Mouse (Mus musculus) bone marrow, adult 2 months (tissue): Measurements from ENCODE around the gene Coro1c. TPM values are rescaled to one million over a fixed set of nuclear protein-coding genes. Genes with fewer than 3 reads are reported as not detected.
A peak's percentile ranks its signal among the peaks of the same experiment; 100 is the strongest.

Source experiments
- H3K27ac ChIP-seq: fragments of 200-500 bp; 2 replicates; pipeline ENCODE4 v1.5.1; 2012; ENCODE audit warnings: low read depth, mild to moderate bottlenecking, control low read depth, inconsistent platforms, low read length; ENCODE audit not compliant: control insufficient read depth, poor library complexity, insufficient read depth
- H3K4me1 ChIP-seq: fragments of 200-500 bp; 2 replicates; pipeline ENCODE4 v1.6.1; 2011; ENCODE audit warnings: low read length; ENCODE audit not compliant: control insufficient read depth, insufficient read depth
- H3K4me3 ChIP-seq: fragments of 200-500 bp; replicated peaks from 2 replicates; pipeline ENCODE3; 2011; ENCODE audit warnings: mild to moderate bottlenecking, low read depth, low read length, control low read depth; ENCODE audit not compliant: control insufficient read depth
- CTCF ChIP-seq: fragments of 200-500 bp; IDR thresholded peaks from 2 replicates; pipeline ENCODE4 v1.5.1; 2011; ENCODE audit warnings: low read length, control low read depth; ENCODE audit not compliant: control insufficient read depth, insufficient read depth
- POLR2A ChIP-seq: fragments of 200-500 bp; IDR thresholded peaks from 2 replicates; pipeline ENCODE4 v1.6.1; 2011; ENCODE audit warnings: low read depth, mild to moderate bottlenecking, control low read depth, low read length, borderline replicate concordance; ENCODE audit not compliant: control insufficient read depth
- WGBS: fragments of 180-500 bp; shearing (Covaris S2); methylation state at CpG from one replicate; pipeline ENCODE4 v1.1.7; 2018; 5-methylcytosine and 5-hydroxymethylcytosine counted together
- polyA plus RNA-seq: library from polyadenylated mRNA; stranded (reverse); fragments of >200 nt; gene quantifications from 2 replicates; pipeline ENCODE4 v1.2.4, GENCODE M21; 2011; ENCODE audit warnings: low replicate concordance; ENCODE audit not compliant: missing spikeins, insufficient read depth, insufficient read length

The Coro1c gene
- polyA plus RNA-seq, 1 experiment = 52.7 TPM

DNA sequence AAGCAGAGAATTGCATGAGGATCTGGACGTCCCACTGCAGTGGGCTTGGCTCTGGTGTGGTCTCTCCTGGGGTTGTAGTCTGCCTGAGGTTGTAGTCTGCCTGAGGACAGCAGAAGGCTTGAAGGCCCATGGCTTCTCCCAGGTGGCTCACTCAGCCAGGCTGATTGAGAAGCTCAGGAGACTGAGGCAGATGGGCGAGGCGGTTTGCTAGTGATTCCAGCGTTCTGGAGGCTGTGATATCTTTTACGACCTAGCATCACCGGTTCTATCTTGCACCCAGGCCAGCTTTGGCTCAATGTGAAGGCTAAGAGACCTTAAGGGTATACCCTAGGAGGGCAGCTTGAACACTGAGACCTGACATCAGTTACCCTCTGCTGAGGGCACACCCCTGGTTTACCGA is 10.5 kb upstream of the Coro1c start:
- no peaks in the 10 kb centered on the region; the same call in none of the 2 replicates for H3K4me1 ChIP-seq
- WGBS = 51% methylated on average over 7 of the region's 7 CpGs
- TF ChIP-seq CTCF = no peak
- TF ChIP-seq POLR2A = no peak
- no peak overlapping the region for H3K27ac ChIP-seq
- H3K4me3 ChIP-seq = no peak overlapping the region

DNA sequence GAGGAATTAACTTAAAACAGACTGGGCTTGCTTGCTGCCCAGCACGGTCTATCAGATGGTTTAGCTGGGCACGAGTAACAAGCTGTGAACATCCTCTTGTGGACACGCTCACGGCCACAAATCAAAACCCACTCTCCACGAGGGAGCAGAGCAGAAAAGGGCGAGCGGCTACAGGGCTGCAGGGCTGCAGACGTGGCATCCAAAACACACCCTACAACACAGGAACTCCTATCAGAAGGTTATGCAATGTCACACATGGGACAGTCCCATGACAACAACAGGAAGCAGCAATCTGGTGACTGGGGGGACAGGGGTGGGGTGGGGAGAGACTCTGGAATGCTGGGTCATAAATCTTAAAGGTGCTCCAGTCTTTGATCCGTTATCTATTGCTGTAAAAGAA is 10.1 kb upstream of the Coro1c start:
- WGBS = 4% methylated on average over 9 of the region's 9 CpGs
- H3K4me3 ChIP-seq = peak overlapping the region; percentile 19
- no peaks in the 10 kb centered on the region; the same call in none of the 2 replicates for H3K4me1 ChIP-seq
- peak overlapping the region; percentile 52 for H3K27ac ChIP-seq
- TF ChIP-seq CTCF = no peak
- no peak for TF ChIP-seq POLR2A

DNA sequence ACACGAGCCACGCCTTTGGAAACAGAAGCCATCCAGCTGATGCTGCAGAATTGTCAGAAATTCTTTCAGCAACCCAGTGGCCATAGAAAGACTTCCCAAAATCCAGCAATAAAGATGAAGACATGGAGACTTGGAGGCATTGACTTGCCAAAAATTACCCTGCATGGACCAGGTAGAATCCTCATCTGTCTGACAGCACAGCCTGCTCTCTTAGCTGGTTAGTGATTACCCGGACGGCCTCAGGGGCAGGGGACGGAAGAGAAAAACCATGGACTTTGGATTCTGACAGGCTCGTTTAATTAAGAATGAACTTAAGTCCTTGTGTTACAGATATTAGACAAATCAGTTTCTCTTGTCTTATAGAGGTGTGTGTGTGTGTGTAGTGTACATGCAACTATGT is 2.1 kb upstream of the Coro1c start:
- no peak overlapping the region for H3K27ac ChIP-seq
- H3K4me3 ChIP-seq = no peak overlapping the region
- no peak for TF ChIP-seq POLR2A
- TF ChIP-seq CTCF = no peak
- no peaks in the 10 kb centered on the region; the same call in 1 of the 2 replicates for H3K4me1 ChIP-seq
- 79% methylated on average over 6 of the region's 6 CpGs for WGBS

DNA sequence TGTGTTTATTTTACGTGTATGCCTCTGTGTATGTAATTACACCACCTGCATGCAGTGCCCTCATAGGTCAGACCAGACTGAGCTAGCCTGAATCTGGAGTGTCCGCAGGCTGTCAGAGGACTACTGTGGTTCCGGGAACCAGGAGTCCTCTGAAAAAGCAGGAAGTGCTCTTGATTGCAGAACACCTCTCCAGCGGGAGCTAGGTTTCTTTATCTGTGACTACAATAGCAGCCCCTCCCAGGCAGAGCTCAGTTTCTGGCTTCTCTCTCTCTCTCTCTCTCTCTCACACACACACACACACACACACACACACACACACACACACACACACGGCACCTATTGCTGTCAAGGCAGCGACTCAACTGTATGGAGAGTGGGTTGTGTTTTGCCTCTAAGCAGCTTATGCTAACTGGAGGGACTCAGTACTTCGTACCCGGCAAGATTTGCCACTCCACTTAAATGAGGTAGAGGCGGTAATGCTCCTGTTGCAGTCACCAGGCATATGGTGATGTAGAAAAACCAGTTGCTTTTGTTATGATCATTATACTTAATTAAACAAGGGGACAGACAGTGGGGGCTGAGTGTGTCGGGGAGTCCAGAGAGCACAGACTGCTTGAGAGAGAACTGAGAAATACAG is 1.6 kb upstream of the Coro1c start:
- no peak overlapping the region for H3K27ac ChIP-seq
- no peak overlapping the region for H3K4me3 ChIP-seq
- 16% methylated on average over 10 of the region's 10 CpGs for WGBS
- H3K4me1 ChIP-seq = no peaks in the 10 kb centered on the region; the same call in 1 of the 2 replicates
- TF ChIP-seq CTCF (no peak), POLR2A (no peak)

DNA sequence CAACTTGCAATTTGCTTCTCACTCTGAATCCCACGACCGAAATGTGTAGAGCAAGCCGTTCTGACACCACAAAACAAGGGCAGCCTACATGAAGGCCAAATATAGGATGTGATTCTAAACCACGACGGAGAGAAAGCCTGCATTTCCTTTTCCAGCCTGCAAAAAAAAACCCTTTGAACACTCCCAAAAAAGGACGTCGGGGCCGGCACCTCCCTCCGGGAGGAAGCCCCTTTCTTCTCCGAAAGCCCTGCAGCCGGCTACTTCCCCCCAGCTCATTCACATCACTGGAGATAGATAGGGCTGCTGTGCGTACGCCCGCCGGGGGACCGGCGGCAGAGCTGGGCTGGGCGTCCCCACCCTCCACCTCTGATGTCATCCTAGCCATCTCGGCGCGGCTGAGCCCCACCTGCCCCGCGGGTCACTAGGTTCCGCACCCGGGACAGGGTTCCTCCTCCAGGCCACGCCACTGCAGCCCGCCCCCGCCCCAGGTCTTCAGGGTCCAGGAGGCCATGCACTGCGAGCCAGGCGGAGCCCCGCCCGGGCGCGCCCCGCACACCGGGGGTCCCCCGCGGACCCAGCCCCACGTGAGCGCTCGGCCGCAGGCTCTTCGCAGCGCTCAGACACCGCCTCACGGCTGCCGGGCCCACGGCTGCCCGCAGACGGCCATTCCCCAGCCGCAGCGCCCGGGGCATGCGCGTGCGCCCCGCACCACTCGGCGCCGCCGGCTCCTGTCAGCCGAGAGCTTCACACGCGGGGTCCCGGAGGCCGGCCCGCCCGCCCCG is 581 bp downstream of the Coro1c start:
- H3K4me3 ChIP-seq = peak overlapping the region; percentile 71
- WGBS = under 1% methylated on average over 69 of the region's 69 CpGs
- no peak for TF ChIP-seq POLR2A
- H3K4me1 ChIP-seq = no peaks in the 10 kb centered on the region; the same call in 1 of the 2 replicates
- peak overlapping the region; percentile 98 for H3K27ac ChIP-seq

DNA sequence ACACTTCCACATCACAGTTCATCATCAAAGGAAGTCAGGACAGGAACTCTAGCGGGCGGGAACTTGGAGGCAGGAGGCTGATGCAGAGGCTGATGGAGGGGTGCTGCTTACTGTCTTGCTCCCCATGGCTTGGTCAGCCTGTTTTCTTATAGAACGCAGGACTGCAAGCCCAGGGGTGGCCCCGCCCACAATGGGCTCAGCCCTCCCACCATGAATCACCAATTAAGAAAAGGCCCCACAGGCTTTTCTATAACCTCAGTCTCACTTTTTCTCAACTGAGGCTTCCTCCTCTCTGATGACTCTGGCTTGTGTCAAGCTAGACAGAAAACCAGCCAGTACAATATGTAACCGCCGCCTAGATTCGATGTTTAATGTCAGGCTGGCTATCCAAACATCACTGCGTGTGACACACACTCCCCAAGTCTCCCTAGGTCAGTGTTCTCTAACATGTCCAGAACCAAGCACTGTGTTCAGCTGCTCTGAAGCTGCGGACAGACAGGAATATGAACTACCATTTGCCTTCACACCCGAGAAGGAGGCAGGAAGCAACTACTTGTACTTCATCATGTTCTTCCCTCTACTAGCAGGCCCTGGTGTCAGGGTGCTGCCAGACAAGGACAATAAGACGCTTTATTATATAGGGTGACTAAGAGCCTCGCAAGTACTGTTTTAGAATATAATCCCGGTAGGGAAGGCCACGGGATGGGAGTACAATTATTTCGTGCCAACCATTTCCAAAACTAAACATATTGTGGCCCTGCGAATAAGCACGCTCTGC is 1.4 kb downstream of the Coro1c start:
- TF ChIP-seq POLR2A = no peak
- no peak for TF ChIP-seq CTCF
- Histone ChIP-seq H3K4me3 (peak overlapping the region; percentile 71), H3K27ac (peak overlapping the region; percentile 98), H3K4me1 (no peaks in the 10 kb centered on the region; the same call in 1 of the 2 replicates)
- 20% methylated on average over 17 of the region's 17 CpGs for WGBS

DNA sequence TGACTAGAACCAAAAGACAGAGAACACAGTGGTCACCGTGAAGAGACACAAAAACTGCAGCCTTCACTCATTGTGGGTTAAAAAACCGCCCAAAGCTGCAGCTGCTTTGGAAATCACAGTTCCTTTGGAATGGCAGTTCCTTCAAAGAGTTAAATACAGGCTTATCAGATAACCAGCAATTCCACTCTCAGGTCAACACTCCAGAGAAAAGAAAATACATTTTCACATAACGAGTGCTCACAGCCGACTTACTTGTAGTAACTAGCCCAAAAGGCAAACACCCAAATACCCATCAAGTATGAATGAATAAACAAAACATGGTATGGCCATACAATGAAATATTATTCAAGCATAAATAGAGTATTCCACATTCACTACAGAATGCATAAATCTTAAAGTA is 3.6 kb downstream of the Coro1c start:
- TF ChIP-seq POLR2A = no peak
- no peak for TF ChIP-seq CTCF
- Histone ChIP-seq H3K27ac (no peak overlapping the region), H3K4me3 (no peak overlapping the region), H3K4me1 (no peaks in the 10 kb centered on the region; the same call in 1 of the 2 replicates)
- 73% methylated on average over 4 of the region's 4 CpGs for WGBS

DNA sequence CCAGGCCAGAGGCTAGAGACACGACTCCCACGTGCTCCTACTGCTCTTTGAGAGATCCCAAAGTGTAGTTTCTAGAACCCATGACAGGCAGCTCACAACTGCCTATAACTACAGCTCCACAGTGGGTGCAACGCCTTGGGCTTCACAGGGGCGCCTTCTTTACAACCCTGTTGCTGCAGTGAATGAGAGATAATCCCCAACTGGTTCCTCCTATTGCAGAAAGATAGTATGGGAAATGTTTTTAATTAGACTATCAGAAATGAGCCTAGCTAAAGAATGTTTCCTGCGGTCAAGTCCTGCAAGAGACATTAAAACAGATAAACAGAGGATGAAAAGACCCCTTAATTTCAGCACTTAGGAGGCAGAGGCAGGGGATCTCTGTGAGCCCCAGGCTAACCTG is 5.6 kb downstream of the Coro1c start:
- no peak overlapping the region for H3K27ac ChIP-seq
- 66% methylated on average over 5 of the region's 5 CpGs for WGBS
- H3K4me1 ChIP-seq = no peaks in the 10 kb centered on the region; the same call in 1 of the 2 replicates
- TF ChIP-seq POLR2A = no peak
- no peak for TF ChIP-seq CTCF
- no peak overlapping the region for H3K4me3 ChIP-seq
